Mouse (Mus musculus) G1E (cell line): ENCODE results near the gene Bach2. TPM values are rescaled to one million over a fixed set of nuclear protein-coding genes. Genes with fewer than 3 reads are reported as not detected.

Experiments used
- ATAC-seq: 2 replicates; pipeline ENCODE4 v1.8.0; 2016; ENCODE audit warnings: mild to moderate bottlenecking; ENCODE audit not compliant: insufficient number of reproducible peaks, poor library complexity, low FRiP score, severe bottlenecking; ENCODE audit errors: extremely low read depth
- DNase-seq: peaks from one replicate; pipeline ENCODE4 v3.0.0; 2012; ENCODE audit warnings: low spot score
- H3K27me3 ChIP-seq: 2 replicates; pipeline ENCODE4 v1.6.1; 2012; ENCODE audit warnings: mild to moderate bottlenecking, low read length, inconsistent platforms; ENCODE audit not compliant: insufficient read depth
- H3K36me3 ChIP-seq: replicated peaks from 2 replicates; pipeline ENCODE3; 2012; ENCODE audit warnings: mild to moderate bottlenecking, inconsistent platforms
- H3K4me1 ChIP-seq: 2 replicates; pipeline ENCODE4 v1.6.1; 2012; ENCODE audit warnings: low read depth, low read length, inconsistent platforms, mixed read lengths; ENCODE audit not compliant: insufficient read depth
- H3K4me3 ChIP-seq: 2 replicates; pipeline ENCODE4 v1.5.1; 2012; ENCODE audit warnings: low read depth, mild to moderate bottlenecking, inconsistent platforms, low read length, moderate library complexity, mixed read lengths
- H3K9me3 ChIP-seq: replicated peaks from 2 replicates; pipeline ENCODE4 v1.6.1; 2012; ENCODE audit warnings: inconsistent platforms
- CTCF ChIP-seq: IDR thresholded peaks from 2 replicates; pipeline ENCODE4 v1.5.1; 2012; ENCODE audit warnings: low read depth, low read length, inconsistent platforms, mixed read lengths
- GATA1 ChIP-seq: IDR thresholded peaks from 2 replicates; pipeline ENCODE4 v1.6.1; 2012; ENCODE audit warnings: borderline replicate concordance, low read length, inconsistent platforms, mixed read lengths
- GATA2 ChIP-seq: IDR thresholded peaks from 2 replicates; pipeline ENCODE4 v1.6.1; 2012; ENCODE audit warnings: low read depth, low read length, inconsistent platforms, borderline replicate concordance
- POLR2AphosphoS5 ChIP-seq: IDR thresholded peaks from 2 replicates; pipeline ENCODE4 v1.6.1; 2012; ENCODE audit warnings: low read depth, low read length, inconsistent platforms; ENCODE audit not compliant: insufficient replicate concordance
- TAL1 ChIP-seq: conservative IDR thresholded peaks from 2 replicates; pipeline ENCODE4 v1.6.1; 2012; ENCODE audit warnings: low read depth, low read length, inconsistent platforms, mixed read lengths
- polyA plus RNA-seq: library from polyadenylated mRNA; stranded (reverse); fragments of >175 nt; gene quantifications from 2 replicates; pipeline ENCODE4 v1.2.3, GENCODE M21; 2012
- total RNA-seq, 2 experiments: library from RNA; stranded (forward) in 1 of 2; stranded (reverse) in 1 of 2; fragments of 200-1000 nt in 1 of 2; fragments of >200 nt in 1 of 2; fragmentation: Nextera tagmentation in 1 of 2; gene quantifications; 2 replicates each; pipeline ENCODE4 v1.2.3; 2014 to 2017

Bach2 gene
- total and polyA plus RNA-seq, 3 experiments = 0.22 to 2.2 TPM; not detected in 1

DNA sequence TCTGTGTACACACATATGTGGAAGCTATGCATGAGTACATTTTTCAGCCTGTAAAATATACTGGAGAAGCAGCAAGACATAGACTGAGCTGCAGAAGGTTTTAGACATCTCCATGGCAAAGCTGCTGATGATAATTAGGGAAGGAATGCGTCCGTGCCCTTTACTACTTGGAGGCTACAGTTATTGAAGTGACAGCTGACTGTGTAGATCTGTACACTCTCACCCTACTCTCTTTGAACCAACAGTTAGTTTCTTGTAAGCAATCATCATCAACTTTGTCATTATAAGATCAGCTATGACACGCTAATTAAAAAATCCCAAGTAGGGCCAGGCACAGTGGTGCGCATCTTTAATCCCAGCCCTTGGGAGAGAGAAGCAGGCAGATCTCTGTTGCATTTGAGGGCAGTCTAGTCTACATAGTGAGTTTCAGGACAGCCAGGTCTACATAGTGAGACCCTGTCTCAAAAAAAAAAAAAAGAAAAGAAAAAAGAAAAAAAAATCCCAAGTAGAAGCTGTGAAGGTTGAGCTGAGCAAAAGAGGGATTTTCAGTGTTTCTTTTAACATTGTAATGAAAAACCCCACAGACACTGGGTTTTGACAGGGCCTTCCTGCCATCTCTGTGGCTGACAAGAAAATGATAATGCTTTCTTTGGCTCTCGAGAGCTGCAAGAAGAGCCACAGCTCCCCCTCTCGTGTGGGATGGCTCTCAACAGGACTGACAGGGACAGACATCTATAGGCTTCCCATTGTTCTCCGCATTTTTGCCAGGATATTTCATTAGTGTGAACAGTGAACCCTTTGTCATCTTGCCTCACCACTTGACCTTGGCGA is 322.3 kb downstream of the Bach2 start:
- no peak overlapping the region for H3K4me3 ChIP-seq
- no peaks in the 10 kb centered on the region for H3K36me3 ChIP-seq
- no peaks in the 10 kb centered on the region for H3K9me3 ChIP-seq
- H3K27me3 ChIP-seq = peaks cover 3% of the 10 kb centered on the region; the same call in 1 of the 2 replicates
- peaks cover 2% of the 10 kb centered on the region; the same call in 1 of the 2 replicates for H3K4me1 ChIP-seq
- DNase-seq (no peak), ATAC-seq (no peak)
- no peak for TF ChIP-seq CTCF
- TF ChIP-seq GATA1 = no peak
- no peak for TF ChIP-seq TAL1
- TF ChIP-seq GATA2 = no peak
- no peak for TF ChIP-seq POLR2AphosphoS5

DNA sequence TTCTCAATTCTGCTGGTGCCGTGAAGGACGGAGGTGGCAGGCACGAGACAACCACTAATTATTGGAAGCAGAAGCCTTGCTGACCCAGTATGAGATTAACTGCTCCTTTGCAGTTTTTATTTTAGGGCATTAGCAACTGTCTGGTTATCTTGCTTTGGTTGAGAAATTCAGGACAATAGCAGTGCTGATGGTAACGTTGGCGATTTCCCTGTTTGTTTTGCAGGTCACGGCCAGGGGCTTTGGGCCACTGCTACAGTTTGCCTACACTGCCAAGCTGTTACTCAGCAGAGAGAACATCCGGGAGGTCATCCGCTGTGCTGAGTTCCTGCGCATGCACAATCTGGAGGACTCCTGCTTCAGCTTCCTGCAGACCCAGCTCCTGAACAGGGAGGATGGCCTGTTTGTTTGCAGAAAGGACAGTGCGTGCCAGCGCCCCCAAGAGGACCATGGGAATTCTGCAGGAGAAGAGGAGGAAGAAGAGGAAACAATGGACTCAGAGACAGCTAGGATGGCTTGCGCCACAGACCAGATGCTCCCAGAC is 323.0 kb downstream of the Bach2 start:
- peaks cover 2% of the 10 kb centered on the region; the same call in 1 of the 2 replicates for H3K4me1 ChIP-seq
- H3K27me3 ChIP-seq = peaks cover 3% of the 10 kb centered on the region; the same call in 1 of the 2 replicates
- ATAC-seq = no peak
- TF ChIP-seq GATA2 (no peak), GATA1 (no peak), TAL1 (no peak), CTCF (no peak), POLR2AphosphoS5 (no peak)
- no peak overlapping the region for H3K4me3 ChIP-seq
- no peak for DNase-seq
- no peaks in the 10 kb centered on the region for H3K36me3 ChIP-seq
- no peaks in the 10 kb centered on the region for H3K9me3 ChIP-seq

DNA sequence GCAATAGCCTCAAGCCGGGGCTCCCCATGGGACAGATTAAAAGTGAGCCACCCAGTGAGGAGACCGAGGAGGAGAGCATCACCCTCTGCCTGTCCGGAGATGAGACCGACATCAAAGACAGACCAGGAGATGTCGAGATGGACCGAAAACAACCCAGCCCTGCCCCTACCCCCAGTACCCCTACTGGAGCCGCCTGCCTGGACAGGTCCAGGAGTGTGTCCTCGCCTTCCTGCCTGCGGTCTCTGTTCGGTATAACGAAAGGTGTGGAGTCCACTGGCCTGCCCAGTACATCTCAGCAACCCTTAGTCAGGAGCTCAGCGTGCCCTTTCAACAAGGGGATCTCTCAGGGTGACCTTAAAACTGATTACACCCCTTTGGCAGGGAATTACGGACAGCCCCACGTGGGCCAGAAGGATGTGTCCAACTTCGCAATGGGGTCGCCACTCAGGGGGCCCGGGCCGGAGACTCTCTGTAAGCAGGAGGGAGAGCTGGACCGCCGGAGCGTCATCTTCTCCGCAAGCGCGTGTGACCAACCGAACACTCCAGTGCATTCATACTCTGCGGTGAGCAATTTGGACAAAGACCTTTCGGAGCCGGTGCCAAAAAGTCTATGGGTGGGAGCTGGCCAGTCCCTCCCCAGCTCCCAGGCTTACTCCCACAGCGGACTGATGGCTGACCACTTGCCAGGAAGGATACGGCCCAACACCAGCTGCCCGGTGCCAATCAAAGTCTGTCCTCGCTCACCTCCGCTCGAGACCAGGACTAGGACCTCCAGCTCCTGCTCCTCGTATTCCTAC is 323.9 kb downstream of the Bach2 start:
- Histone ChIP-seq H3K4me3 (no peak overlapping the region), H3K36me3 (no peaks in the 10 kb centered on the region), H3K4me1 (peaks cover 2% of the 10 kb centered on the region; the same call in 1 of the 2 replicates), H3K9me3 (no peaks in the 10 kb centered on the region), H3K27me3 (peaks cover 3% of the 10 kb centered on the region; the same call in 1 of the 2 replicates)
- ATAC-seq = no peak
- DNase-seq = no peak
- TF ChIP-seq TAL1 (no peak), POLR2AphosphoS5 (no peak), CTCF (no peak)

DNA sequence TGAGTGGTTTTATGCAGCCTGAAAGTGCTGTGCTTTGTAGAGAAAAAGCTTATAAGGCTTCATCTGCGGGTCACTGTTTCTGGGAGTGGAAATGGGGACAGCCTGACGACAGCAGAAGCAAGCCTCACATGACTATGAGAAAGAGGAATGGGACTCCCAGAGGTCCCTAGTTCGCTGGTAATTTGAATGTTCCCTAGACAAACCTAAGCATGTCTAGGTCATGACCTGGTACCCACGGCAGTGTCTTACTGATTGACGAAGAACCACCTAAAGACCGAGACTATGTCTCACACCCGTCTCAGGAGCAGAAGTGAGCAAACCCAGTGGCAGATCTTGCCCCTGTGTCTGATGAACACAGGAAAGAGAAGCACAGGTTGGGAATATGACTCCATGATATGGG is 325.8 kb downstream of the Bach2 start:
- ATAC-seq = no peak
- TF ChIP-seq GATA1 = no peak
- TF ChIP-seq POLR2AphosphoS5 = no peak
- no peak for TF ChIP-seq GATA2
- TF ChIP-seq CTCF = no peak
- TF ChIP-seq TAL1 = no peak
- H3K27me3 ChIP-seq = peaks cover 7% of the 10 kb centered on the region; the same call in 1 of the 2 replicates

DNA sequence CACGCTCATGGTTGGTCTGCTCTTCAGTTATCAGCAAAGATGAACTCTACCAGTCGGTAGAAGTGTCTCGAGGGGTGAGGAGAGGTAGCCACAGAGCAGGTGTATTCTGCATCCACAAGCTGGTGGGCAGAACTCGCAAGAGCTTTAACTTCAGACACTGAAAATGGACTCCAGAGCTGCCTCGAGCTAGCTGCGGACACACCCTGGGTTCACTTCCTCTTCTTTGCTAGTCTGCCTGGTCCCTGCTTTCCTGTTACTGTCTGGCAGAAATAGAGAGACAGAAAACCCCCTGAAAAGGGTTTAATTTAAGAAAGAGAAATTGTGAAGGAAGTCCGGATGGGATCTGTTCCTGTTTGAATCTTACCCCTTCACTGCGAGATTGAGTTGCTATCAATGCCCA is 326.3 kb downstream of the Bach2 start:
- no peak for ATAC-seq

More for the DNA sequence above, 325.8 kb downstream of the Bach2 start:
- Histone ChIP-seq H3K4me3 (no peak overlapping the region), H3K36me3 (no peaks in the 10 kb centered on the region), H3K9me3 (no peaks in the 10 kb centered on the region), H3K4me1 (peaks cover 2% of the 10 kb centered on the region; the same call in 1 of the 2 replicates)
- DNase-seq = no peak

DNA sequence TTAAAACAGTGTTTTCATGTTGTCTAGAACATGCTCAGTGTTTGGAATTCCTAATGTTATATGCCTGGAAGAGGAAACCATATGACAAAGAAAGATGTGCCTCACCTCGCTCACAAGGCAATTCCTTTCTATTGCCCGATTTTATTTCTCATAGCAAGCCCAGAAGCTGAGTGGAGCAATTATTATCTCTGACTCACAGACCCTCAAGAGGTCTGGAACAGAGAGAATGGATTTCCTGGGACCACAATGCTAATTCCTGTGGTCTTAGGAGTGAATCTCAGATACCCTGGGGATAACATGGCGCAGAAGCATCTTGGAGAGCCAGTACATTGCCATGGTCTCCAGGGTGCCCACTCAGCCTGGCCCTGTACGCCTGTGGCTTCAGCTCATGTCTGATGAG is 330.4 kb downstream of the Bach2 start:
- TF ChIP-seq TAL1 (no peak), GATA2 (no peak), GATA1 (no peak), POLR2AphosphoS5 (no peak), CTCF (no peak)
- no peak for DNase-seq

More for the DNA sequence above, 326.3 kb downstream of the Bach2 start:
- Histone ChIP-seq H3K36me3 (no peaks in the 10 kb centered on the region), H3K4me3 (no peak overlapping the region), H3K9me3 (no peaks in the 10 kb centered on the region), H3K27me3 (peaks cover 7% of the 10 kb centered on the region; the same call in 1 of the 2 replicates), H3K4me1 (peaks cover 2% of the 10 kb centered on the region; the same call in 1 of the 2 replicates)
- no peak for TF ChIP-seq POLR2AphosphoS5
- TF ChIP-seq GATA2 = no peak
- no peak for TF ChIP-seq CTCF
- TF ChIP-seq GATA1 = no peak
- no peak for TF ChIP-seq TAL1
- DNase-seq = no peak

More for the DNA sequence above, 330.4 kb downstream of the Bach2 start:
- Histone ChIP-seq H3K4me3 (no peak overlapping the region), H3K27me3 (peaks cover 4% of the 10 kb centered on the region; the same call in 1 of the 2 replicates), H3K9me3 (no peaks in the 10 kb centered on the region), H3K4me1 (peaks cover 2% of the 10 kb centered on the region; the same call in 1 of the 2 replicates), H3K36me3 (no peaks in the 10 kb centered on the region)
- no peak for ATAC-seq
